Mouse (Mus musculus): Measurements from ENCODE around the gene Lekr1.

Lekr1 gene

GRCm38 (mm10) chr3:65665977-65666766, at the start of gene Lekr1:
Gene Lekr1, plus strand, starts transcription at chr3:65666228.
- WGBS, result under 1% methylated on average over 73 of the region's 73 CpGs

- 82% methylated on average over 5 of the region's 5 CpGs for WGBS
These were observed 48.5 kb upstream of the Lekr1 start for GRCm38 (mm10) chr3:65617507-65617906.

- 94% methylated on average over 4 of the region's 4 CpGs for WGBS
These were observed 46.7 kb upstream of the Lekr1 start for GRCm38 (mm10) chr3:65619340-65619739.

GRCm38 (mm10) chr3:65623057-65623456, 43.0 kb upstream of the Lekr1 start:
- 58% methylated on average over 6 of the region's 6 CpGs for WGBS

- 71% methylated on average over 8 of the region's 8 CpGs for WGBS
These were observed 40.3 kb upstream of the Lekr1 start for GRCm38 (mm10) chr3:65625496-65626289.

GRCm38 (mm10) chr3:65626290-65626914, 39.6 kb upstream of the Lekr1 start:
- WGBS, result 87% methylated on average over 7 of the region's 7 CpGs

- WGBS, result 81% methylated on average over 6 of the region's 6 CpGs
These were observed 38.9 kb upstream of the Lekr1 start for GRCm38 (mm10) chr3:65627021-65627706.

GRCm38 (mm10) chr3:65627707-65628028, 38.4 kb upstream of the Lekr1 start:
- WGBS, result 87% methylated on average over 2 of the region's 2 CpGs

- 93% methylated on average over 9 of the region's 9 CpGs for WGBS
These were observed 36.4 kb upstream of the Lekr1 start for GRCm38 (mm10) chr3:65629565-65630112.

- 75% methylated on average over 4 of the region's 4 CpGs for WGBS
These were observed 32.4 kb upstream of the Lekr1 start for GRCm38 (mm10) chr3:65633604-65634003.

- 34% methylated on average over 9 of the region's 9 CpGs for WGBS
These were observed 30.0 kb upstream of the Lekr1 start for GRCm38 (mm10) chr3:65635983-65636382.

GRCm38 (mm10) chr3:65637313-65637712, 28.7 kb upstream of the Lekr1 start:
- 75% methylated on average over 7 of the region's 7 CpGs for WGBS

GRCm38 (mm10) chr3:65638896-65639295, 27.1 kb upstream of the Lekr1 start:
- WGBS, result 86% methylated on average over 11 of the region's 11 CpGs

- WGBS, result 90% methylated on average over 5 of the region's 5 CpGs
These were observed 26.5 kb upstream of the Lekr1 start for GRCm38 (mm10) chr3:65639454-65640014.

GRCm38 (mm10) chr3:65642959-65643358, 23.1 kb upstream of the Lekr1 start:
- 92% methylated on average over 2 of the region's 2 CpGs for WGBS

GRCm38 (mm10) chr3:65643654-65644053, 22.4 kb upstream of the Lekr1 start:
- WGBS, result 84% methylated on average over 1 of the region's 1 CpGs

- WGBS, result 92% methylated on average over 8 of the region's 8 CpGs
These were observed 18.4 kb upstream of the Lekr1 start for GRCm38 (mm10) chr3:65647592-65647991.

GRCm38 (mm10) chr3:65648913-65649312, 17.1 kb upstream of the Lekr1 start:
- 50% methylated on average over 1 of the region's 1 CpGs for WGBS

GRCm38 (mm10) chr3:65650156-65650815, 15.7 kb upstream of the Lekr1 start:
- WGBS, result 57% methylated on average over 7 of the region's 7 CpGs

- WGBS, result 81% methylated on average over 10 of the region's 10 CpGs
These were observed 11.4 kb upstream of the Lekr1 start for GRCm38 (mm10) chr3:65654541-65655206.

Measured in cerebral cortex, adult 2 months (tissue).